Mouse (Mus musculus): ENCODE results near the gene Popdc2. TPM values are rescaled to one million over a fixed set of nuclear protein-coding genes. Genes with fewer than 3 reads are reported as not detected.

Popdc2 gene
- total RNA-seq, 2 experiments from 2014 or later: 0.80 to 4.6 TPM

DNA sequence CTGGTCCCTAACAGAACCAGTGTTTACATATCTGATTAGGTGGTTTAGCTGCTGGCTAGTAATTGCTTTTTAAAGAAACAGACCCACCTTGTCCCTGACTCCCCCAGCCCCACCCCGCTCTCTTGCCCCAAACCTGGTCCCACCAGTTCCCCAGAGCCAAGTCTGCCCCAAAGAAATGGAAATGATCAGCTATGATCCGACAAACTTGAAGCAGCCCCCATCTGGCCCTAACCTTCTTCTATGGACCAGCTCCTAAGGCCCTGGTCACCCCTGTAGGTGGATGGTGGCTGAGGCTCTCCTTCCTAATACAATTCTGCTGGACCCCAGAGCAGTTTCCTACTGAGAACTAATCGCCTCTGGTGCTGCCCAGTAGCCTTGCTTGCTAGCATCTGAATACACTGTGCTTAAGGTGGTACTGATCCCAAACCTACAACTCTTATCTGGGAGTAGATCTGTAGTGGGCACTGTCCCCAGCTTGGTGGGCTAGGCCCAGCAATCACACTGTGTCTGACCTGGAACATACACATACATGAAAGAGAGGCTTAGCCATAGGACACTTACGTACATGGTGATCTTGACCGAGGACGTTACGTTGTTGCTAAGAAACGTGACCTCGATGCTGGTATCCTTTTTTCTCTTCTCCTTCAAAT lies 38.4 kb downstream of the Popdc2 start:
- peak in 1 of 2 experiments; percentile 29 for DNase-seq (ENCODE audit: low spot score in 2 of 2)

DNA sequence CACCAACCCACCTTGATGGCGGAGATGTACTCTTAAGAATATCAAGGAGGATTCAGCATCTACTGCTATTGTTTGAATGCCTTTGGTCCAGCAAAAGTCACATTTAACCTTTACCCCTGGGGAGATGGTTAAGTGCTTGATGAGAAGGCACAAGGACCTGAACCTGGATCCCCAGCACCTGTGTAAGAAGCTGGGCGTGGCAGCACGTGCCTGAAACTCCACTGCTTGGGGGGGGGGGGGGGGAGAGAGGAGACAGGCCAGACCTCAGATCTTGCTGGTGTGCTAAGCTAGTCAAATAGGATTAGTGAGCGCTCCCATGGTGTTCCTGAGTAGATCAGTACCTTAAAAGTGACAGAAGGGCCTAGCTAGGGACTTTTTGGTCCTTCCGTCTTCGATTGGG lies 39.5 kb downstream of the Popdc2 start:
- no peak for DNase-seq (ENCODE audit: low spot score in 2 of 2)

DNA sequence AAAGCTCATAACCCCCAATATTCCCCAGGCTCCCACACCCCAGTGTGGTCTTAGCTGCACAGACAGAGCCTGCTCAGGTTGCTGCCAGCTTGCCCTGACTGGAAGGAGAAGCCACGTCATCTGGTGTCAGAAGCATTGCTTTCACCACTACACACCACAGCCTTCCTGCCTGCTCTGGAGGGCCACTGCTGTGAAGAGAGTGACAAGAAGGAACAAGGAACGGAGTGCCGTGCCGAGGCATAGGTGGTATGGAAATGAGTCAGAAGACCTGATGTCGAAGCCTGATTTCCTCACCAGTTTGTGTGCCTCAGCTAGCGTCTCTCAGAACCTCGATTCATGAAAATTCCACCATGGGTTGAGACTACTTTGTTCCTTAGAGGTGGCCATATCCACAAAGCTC lies 41.6 kb downstream of the Popdc2 start:
- no peak for DNase-seq (ENCODE audit: low spot score in 2 of 2)

DNA sequence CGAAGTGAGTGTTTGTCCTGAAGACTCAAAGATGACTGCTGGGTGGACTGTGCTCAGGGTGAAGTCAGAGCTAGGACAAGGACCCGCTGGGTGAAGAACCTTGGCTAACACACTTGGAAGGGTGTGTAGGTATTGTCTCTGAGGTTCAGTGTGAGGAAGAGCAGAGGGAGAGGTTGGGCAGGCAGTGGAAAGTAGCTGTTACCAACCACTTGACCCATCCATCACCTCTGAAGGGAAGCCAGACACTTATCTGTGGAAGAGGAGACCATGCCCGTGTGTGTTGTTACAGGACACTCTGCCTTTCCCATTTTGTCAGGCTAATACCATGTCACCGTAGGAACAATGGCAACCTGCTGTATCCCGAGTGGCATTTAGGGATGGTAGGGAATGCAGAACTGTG lies 44.3 kb downstream of the Popdc2 start:
- DNase-seq (ENCODE audit: low spot score in 2 of 2): no peak

DNA sequence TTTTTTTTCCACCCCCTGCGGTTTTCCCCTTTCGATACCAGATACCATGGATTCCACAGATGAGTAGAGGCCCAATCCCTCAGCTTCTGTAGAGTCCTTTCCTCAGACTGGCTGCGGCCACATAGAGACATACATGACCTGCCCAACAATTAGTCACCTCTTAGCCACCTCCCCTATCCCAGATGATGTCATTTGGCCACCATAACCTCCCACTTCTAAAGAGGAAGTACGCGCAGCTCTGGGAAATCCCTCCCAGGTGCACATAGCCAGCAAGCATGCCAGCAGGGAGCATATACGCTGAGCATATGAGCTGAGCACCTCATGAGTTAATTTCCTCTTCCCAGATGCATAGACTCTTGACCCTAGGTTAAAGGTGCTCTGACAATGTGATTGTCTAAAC lies 44.7 kb downstream of the Popdc2 start:
- DNase-seq (ENCODE audit: low spot score in 2 of 2): no peak

DNA sequence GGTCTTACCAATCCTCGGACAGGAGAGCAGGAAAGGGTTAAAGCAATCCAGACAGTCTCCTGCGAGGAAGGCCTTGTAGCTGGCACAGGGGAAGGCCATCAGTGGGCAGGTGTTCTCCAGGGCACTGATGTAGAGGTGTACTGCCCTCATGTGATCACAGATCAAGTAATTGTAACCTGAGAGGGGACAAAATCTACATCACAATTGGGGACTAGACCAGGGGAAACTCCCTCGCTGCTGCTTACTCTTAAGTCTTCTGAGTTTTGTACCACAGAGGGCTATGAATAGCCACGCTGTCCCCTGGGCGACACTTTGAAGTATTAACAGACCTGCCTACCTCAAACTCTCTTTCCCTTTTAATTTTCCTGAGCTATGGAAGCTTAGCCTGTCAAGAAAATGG lies 45.6 kb downstream of the Popdc2 start:
- no peak for DNase-seq (ENCODE audit: low spot score in 2 of 2)

DNA sequence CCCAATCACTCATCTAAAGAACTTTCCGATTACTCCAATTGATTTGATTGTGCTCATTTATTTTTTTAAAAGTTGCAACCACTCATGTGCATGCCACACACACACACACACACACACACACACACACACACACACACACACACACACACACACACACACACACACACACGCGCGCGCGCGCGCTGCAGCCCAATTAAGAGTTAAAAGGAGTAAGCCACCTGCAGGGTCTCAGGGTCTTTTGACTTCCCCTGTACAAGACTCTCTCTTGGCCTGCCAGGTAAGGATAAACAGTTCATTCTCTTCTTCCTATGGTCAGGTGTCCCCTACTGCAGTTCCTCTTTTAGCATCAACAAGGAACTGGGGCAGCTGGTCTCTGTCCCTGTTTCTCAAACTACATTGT lies 46.4 kb downstream of the Popdc2 start:
- DNase-seq (ENCODE audit: low spot score in 2 of 2): no peak

DNA sequence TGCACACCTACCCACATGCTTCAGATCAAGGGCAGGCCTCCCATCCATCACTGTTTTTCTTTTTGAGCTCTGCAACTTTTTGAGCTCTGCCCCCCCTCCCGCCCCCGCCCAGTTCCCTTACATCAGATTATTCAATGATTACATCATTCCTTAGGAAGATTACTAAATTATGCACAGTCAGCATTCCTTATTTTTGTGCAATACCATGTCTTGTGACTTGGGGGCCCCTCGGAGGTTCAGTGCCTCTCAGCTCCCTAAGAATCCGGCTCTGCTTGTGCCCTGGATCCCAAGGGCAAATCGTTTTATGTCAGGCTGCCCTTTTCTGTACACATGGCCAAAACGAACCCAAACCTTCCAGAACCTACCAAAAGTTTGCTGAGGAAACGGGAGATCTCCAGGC lies 52.9 kb downstream of the Popdc2 start:
- no peak for DNase-seq (ENCODE audit: low spot score in 2 of 2)

DNA sequence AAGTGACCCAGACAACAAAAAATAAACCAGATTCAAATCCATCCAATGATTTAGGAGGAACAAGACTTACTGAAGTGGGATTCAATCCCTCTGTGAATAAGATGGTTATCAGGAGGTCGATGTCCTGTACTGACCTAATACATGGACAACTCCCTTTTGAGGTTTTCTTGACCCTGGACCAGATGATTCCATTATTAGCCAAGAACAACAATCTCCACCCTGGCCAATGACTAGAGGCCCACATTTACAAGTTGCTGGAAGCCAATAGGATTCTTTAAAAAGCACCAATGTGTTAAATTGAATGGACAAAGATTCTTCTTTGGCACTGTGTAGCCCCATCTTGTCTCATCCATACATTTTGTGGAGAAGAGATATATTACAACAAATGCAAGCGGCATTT lies 63.4 kb downstream of the Popdc2 start:
- no peak for DNase-seq (ENCODE audit: low spot score in 2 of 2)

DNA sequence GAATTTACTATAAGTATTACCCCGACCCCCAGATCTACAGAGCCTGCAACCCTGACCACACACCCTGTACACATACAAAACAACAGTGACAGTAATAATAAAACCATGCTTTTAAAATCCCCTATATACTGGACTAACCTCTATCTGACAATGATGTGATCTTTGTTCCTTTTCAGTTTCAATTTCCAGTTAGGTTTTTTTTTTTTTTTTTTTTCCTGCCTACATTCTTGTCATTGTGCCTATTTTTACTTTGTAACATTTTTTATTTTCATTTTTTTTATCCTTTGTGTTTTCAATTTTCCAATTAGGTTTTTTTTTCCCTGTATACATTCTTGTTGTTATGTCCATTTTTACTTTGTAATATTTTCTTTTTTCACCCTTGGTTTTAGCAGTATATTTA lies 63.8 kb downstream of the Popdc2 start:
- no peak for DNase-seq (ENCODE audit: low spot score in 2 of 2)

Other genes starting within 250 kb of the Popdc2 start
- not detected for gene Nr1i2, start 67.4 kb upstream of the Popdc2 start, total RNA-seq (2021)
- gene Maats1, start 20.1 kb upstream of the Popdc2 start, total RNA-seq (2021): under 1 TPM; 0.22 to 0.30 TPM
- gene Cox17, start 15.2 kb upstream of the Popdc2 start, total RNA-seq (2021): 100 to 1,000 TPM; 342 to 359 TPM
- not detected for gene Gm21987, start 15.2 kb upstream of the Popdc2 start, total RNA-seq (2021)
- 10 to 100 TPM; 13.9 to 51.8 TPM for gene Pla1a, start 70.9 kb downstream of the Popdc2 start, total RNA-seq (2021)
- 10 to 100 TPM; 32.8 to 39.6 TPM for gene Adprh, start 90.5 kb downstream of the Popdc2 start, total RNA-seq (2021)
- gene Cd80, start 93.4 kb downstream of the Popdc2 start, total RNA-seq (2021): under 1 TPM; 0.53 to 0.70 TPM
- 10 to 100 TPM; 43.9 to 51.5 TPM for gene Timmdc1, start 160.5 kb downstream of the Popdc2 start, total RNA-seq (2021)
- 10 to 100 TPM; 27.8 to 29.3 TPM for gene Poglut1, start 188.0 kb downstream of the Popdc2 start, total RNA-seq (2021)
- 10 to 100 TPM; 71.5 to 78.4 TPM for gene Tmem39a, start 196.5 kb downstream of the Popdc2 start, total RNA-seq (2021)